Mouse (Mus musculus): Measurements from ENCODE around the gene Gm49321.

Gm49321 gene

GRCm38 (mm10) chr12:73937353-73937752 is at the start of gene Gm49321:
Gene Gm49321 (plus strand): TSS chr12:73937653.
- DNase-seq (ENCODE audit: low spot score) = no peak

- no peak for DNase-seq (ENCODE audit: low spot score)
Observed at GRCm38 (mm10) chr12:73888003-73888783, 49.3 kb upstream of the Gm49321 start.

DNA sequence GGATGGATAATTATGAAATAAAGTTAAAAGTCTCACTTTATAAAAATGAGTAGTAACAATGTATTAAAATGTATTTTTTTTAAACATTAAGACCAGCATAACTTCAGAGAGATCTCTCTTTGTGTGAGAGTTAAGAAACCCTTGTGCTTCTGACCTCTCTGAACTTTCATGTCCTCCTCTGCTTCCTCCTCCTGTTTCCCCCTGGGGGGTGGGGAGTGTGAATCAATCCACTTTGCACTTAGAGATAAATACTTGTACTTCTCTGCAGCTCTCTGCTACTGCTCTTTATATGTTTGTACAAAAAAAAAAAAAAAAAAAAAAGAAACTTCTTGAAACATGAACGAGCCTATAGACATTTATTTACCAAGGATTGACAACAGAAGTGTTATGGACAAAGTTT is 47.9 kb upstream of the Gm49321 start:
- DNase-seq (ENCODE audit: low spot score) = no peak

GRCm38 (mm10) chr12:73890086-73890485 is 47.4 kb upstream of the Gm49321 start:
- DNase-seq (ENCODE audit: low spot score) = no peak

DNA sequence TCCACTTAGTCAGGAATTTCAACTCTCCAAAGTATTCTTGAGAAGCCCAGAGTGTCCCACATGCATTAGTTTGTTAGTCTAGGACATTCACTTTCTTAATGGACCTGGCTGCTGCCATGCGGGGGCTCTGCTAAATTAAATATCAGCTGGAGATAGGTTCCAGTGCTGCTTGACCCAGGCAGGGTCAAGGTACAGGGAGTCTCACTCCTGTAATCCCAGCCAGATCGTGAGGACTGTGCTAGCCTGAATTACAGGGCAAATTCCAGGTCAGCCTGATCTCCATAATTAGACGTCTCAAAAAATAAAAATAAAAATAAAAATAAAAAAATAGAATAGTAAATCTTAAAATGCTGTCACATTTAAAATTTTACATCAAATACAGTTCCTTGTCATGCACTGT is 44.8 kb upstream of the Gm49321 start:
- DNase-seq (ENCODE audit: low spot score) = no peak

GRCm38 (mm10) chr12:73894838-73895237 is 42.6 kb upstream of the Gm49321 start:
- no peak for DNase-seq (ENCODE audit: low spot score)

- no peak for DNase-seq (ENCODE audit: low spot score)
Observed at GRCm38 (mm10) chr12:73895674-73896073, 41.8 kb upstream of the Gm49321 start.

DNA sequence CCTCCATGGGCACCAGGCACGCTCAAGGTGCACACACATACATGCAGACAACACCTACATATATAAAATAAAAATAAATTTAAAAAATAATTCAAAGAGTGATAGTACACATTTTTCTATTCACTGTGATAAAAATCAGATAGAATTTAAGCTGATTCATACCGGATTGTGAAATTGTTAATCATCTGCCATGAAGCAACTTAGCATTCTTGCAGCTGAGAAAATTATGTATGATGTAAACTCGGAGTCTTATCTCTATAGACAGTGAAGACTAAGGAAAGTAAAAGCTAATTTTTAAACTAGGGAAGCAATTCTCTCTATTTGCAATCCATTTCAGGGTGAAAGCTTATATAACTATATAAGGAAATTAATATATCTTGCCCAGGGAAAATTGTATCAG is 41.0 kb upstream of the Gm49321 start:
- no peak for DNase-seq (ENCODE audit: low spot score)

DNA sequence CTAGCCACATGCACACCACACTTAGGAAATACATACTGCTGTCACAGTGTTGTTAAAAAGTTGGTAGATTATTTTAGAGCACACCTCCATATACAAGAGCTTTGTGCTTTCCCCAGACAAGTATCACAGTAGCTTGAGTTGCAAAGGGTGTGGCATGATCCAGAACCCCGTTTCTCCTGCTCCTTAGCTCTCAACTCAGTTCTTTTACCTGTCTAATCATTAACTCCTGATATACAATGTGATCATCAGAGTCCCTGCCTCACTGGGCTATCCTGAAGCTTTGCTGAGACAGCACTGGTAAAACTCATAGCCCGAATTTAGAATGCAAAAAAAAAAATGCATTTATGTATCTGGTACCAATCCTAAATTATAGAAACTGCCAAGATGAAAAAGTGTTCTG is 39.2 kb upstream of the Gm49321 start:
- DNase-seq (ENCODE audit: low spot score) = no peak

DNA sequence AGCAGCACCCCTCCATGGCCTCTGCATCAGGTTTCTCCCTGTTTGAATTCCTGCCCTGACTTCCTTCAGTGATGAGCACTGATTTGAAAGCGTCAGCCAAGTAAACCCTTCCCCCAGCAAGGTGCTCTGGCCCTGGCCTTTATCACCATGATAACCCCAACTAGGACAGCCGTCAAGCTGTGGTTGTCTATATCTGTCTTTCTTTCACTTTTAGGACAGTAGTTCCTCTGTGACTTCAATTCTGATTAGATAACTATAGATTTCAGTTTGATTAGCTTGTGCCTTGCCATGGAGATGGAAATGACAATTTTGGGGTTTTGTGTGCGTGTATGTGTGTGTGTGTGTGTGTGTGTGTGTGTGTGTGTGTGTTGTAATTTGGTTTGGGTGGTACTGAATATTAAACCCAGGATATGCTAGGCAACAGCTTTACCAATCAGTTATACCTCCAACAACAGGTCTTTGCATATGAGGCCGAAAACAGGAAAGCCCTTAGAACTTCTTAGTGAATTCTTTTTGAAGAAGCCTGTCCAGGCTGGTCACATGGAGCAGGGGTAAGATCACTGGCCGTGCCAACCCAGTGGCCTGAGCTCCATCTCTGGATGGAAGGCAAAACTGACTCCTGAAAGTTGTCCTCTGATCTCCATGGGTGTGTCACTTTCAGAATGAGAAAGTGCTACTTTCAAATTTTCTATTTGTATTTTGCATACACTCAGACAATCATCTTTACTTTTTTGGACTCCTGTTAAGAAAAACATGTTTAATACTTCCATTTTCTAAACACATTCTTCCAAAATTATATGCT is 33.1 kb upstream of the Gm49321 start:
- DNase-seq (ENCODE audit: low spot score) = no peak

DNA sequence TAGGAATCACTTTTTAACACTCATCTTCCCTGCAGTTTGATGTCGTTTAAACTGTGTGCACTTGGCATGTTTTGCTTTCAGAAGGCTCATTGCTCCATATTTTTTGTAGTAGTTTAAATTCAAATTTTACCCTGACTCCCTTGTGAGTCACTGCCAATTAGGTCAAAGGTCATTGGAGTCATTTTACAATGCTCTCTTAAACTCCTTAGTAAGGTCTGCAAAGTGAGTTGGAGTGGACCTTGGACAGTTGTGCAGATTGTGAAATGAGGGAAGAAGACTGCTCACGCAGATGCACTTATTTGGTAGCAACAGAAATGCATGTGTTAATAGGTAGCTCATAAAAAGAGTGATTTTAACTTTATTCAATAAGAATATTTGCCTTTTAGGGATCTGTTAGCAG is 32.4 kb upstream of the Gm49321 start:
- no peak for DNase-seq (ENCODE audit: low spot score)

GRCm38 (mm10) chr12:73905555-73905954 is 31.9 kb upstream of the Gm49321 start:
- no peak for DNase-seq (ENCODE audit: low spot score)

DNA sequence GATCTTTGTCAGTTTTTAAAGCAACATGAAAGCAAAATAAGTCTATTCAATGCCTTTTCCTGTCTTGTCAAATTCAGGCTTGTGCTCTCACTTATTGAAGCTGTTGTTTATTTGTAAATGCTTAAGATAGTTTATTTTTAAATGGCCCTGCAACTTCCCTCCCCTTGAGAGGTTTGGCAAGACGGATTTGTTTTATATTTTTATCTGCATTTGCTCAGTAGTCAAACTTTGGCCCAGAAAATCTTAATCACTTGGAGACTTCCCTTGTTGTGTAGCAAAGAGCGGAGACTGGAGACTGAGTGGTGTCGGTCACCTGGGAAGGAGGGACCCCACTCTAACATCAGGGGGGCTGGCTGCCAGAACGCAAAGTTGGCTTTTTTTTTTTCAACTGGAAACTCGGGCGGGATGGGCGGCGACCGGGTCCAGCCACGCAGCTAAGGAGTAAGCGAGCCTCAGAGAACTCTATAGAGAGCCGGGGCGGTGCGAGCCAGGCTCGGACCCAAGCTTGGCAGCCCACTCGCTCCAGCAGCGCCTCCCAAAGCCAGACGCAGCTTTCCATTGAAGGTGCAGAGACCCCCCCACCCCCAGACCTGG is 30.3 kb upstream of the Gm49321 start:
- no peak for DNase-seq (ENCODE audit: low spot score)

- DNase-seq (ENCODE audit: low spot score) = peak; percentile 91
Observed at GRCm38 (mm10) chr12:73907673-73908150, 29.7 kb upstream of the Gm49321 start.

DNA sequence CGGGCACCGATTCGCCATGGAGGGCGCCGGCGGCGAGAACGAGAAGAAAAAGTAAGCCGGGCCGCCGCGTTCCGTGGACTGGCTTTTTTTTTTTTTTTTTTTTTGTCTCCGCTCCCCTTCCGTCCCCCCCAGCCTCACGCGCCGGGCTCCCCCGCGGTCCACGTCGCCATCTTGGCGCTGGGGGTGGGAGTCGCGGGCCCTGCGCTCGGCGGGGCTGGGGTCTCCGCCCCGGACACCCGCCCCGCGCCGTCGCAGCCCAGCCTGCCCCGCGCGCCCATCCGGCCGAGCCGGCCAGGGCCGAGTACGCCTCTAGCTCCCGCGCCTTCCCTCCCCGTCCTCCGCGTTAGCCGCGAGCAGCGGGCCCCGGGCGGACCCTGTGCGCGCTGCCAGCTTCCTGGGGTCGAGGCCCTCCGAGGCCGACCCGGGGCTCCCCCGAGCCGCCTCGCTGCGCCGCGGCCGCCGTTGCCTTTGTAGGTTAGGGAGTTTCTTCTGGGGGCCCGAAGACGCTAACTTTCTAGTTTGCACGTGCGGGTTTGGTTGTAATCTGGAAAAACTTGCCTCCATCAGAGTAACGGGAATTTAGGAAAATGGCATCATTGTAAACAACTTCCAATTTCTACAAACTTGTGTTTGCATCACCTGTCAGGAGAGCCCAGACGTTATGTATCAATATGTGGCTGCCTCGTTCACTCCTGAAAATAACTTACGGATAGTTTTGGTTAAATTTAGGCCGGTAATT is 29.0 kb upstream of the Gm49321 start:
- peak; percentile 17 for DNase-seq (ENCODE audit: low spot score)

DNA sequence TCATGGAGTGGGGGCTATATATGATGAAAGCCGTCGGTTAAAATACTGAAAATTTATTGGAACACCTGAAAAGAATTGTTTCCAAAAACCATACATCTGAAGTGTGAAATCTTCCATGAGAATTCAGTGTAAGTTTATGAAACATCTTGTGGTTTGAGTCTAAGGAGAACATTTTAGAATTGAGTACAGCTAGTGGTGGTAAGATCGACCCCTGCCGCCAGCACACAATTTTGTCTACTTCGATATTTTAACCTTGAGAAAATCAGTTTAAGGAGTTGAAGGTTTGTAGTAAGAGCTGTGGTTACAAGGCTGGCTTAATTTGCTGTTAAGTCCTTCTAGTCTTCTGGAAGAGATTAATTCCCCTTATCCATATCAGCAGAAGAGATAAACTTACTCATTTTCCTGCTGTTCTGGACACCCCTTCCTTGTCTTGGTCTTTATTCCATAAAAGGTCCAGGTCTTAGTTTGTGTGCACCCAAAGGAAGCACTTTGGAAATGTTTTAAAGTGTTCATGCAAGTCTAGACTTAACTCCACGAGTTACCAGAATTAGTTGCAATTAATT is 28.4 kb upstream of the Gm49321 start:
- DNase-seq (ENCODE audit: low spot score) = peak; percentile 19

- no peak for DNase-seq (ENCODE audit: low spot score)
Observed at GRCm38 (mm10) chr12:73918479-73918878, 19.0 kb upstream of the Gm49321 start.

DNA sequence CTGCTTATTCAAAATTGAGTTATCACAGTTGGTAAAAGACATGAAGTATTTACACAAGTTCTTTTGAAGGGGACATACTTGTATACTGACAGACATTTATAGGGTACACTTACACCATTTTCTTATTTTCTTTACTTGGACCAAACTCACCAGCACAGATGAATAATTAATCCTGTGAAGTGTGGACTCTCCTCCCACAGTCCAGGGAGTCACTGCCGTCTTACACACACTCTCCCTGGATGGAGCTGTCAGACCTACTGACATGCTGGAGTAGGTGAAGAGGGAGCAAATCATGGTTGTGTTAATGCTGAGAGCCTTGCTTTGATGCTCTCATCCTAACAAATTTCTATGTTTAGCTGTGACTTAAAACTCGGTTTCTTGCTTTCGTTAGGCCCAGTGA is 7.2 kb upstream of the Gm49321 start:
- DNase-seq (ENCODE audit: low spot score) = no peak

GRCm38 (mm10) chr12:73931274-73931673 is 6.2 kb upstream of the Gm49321 start:
- DNase-seq (ENCODE audit: low spot score) = peak; percentile 29

GRCm38 (mm10) chr12:73934528-73934927 is 2.9 kb upstream of the Gm49321 start:
- no peak for DNase-seq (ENCODE audit: low spot score)

DNA sequence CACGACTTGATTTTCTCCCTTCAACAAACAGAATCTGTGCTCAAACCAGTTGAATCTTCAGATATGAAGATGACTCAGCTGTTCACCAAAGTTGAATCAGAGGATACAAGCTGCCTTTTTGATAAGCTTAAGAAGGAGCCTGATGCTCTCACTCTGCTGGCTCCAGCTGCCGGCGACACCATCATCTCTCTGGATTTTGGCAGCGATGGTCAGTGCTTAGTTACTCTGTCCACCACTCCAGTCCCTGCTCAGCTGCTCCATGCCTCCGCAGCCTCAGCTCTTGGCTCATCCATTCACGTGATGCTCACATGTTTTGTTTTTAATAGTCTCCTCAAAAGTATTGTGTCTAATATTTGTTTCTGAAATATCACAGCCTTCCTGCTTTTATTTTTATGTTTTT is 2.1 kb downstream of the Gm49321 start:
- no peak for DNase-seq (ENCODE audit: low spot score)

DNA sequence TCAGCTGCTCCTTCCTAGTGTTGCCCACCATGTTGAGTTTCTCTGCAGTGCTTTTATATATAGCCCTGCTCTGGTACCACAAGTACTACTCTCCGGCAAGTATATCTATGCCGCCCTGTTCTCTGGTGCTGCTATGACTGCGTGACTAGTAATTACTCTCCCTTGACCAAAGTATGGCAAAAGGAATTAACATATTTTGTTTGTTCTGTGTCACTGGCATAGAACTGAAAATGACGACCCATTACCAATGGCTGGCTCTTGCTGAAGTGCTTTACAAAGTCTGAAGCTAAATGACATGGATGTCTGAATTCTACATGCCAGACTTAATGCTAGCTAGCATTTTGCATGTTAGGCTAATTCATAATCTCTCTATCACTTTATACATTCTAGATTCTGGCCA is 11.0 kb downstream of the Gm49321 start:
- no peak for DNase-seq (ENCODE audit: low spot score)
